Mouse (Mus musculus): ENCODE results near the gene Nmt2.

Nmt2 gene
- long read RNA-seq, experiment 1, full-length matches to known transcripts: 7 of 72 reads
- long read RNA-seq, experiment 1, partial matches to known transcripts: 2 of 72 reads
- long read RNA-seq, experiment 1, other reads (novel, unspliced or antisense): 63 of 72 reads
- long read RNA-seq, experiment 2, partial matches to known transcripts: 0 of 12 reads
- long read RNA-seq, experiment 2, other reads (novel, unspliced or antisense): 9 of 12 reads

DNA sequence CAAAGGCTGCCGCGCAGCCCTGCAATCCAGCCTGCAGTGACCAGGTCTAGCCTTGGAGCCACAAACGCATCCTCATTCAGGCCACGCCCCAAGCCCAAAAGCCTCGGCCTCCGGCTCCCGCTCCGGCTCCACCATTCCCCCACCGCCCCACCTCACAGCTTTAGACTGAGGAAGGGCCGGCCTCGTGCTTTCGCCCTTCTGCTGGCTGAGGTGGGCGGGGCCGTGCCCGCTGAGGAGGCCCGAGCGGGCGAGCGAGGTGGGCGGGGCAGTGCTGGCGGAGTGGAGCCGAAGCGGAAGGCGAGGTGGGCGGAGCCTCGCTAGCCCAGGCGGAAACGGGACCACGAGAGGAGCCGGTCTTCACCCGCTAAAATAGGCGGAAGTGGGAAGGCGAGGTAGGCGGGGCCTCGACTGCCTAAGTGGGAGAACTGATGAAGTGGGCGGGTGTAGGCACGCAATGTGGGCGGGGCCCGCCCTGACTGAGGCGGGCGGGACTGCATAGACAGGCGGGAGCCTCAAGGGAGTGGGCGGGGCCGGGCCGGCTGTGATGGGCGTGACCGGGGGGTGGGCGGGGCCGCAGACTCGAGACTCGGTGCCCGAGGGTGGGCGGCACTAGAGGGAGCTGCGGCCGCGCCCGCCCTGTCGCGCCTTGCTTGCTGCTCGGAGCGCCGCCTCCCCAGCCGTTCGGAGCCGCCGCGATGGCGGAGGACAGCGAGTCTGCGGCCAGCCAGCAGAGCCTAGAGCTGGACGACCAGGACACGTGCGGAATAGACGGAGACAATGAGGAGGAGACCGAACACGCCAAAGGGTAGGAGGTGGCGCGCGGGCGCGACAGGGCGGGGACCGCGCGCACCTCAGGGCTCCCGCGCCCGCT is at the start of gene Nmt2:
Gene Nmt2 (plus strand): TSS at position 611 of the 871 bp plus-strand sequence.
- intact Hi-C loops (cut with DNase I): loop anchor here (5.0 kb wide), 1 partner anchor 167 kb away; no protein-coding TSS in a partner anchor

DNA sequence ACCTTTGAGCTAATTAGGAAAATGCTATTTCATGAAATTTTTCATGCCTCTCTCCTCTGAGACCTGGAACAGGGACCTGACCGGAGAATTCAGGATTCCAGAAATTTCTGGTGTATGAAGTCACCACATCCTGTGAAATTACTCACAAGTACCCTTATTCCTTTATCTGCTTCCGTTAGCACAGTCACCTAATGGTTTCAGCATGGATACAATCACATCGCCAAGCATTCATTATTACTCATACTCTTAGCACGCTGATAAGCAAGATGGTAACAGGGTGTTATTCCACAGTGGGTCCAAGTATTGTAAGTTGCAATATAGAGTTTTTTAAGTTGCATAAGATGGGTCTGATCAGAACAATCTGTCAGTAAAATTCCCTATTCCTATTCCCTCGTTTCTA is 44.8 kb upstream of the Nmt2 start:
- intact Hi-C loops (cut with DNase I): loop anchor here (5.0 to 10.0 kb wide), 2 partner anchors 33 to 86 kb away; no protein-coding TSS in a partner anchor

GRCm38 (mm10) chr2:3244251-3244650 is 39.8 kb upstream of the Nmt2 start:
- intact Hi-C loops (cut with DNase I): no loop called here

DNA sequence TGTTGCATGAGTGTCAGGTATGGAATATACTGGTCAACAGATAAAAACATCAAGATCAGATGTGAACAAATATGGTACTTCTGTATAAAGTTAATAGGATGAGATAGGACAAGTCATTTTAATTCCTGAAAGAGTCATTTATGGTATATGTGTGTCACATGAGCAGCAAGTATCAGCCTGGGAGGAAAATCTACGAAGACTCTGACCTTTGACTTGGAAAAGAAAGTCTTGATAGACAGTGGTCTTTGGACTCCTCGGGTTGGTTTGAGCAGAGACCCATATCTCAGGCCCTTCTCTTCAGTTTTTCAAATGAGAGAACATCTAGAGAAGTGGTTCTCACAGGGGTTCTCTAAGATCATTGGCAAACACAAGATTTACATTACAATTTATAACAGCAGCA is 32.7 kb upstream of the Nmt2 start:
- intact Hi-C loops (cut with DNase I): no loop called here

DNA sequence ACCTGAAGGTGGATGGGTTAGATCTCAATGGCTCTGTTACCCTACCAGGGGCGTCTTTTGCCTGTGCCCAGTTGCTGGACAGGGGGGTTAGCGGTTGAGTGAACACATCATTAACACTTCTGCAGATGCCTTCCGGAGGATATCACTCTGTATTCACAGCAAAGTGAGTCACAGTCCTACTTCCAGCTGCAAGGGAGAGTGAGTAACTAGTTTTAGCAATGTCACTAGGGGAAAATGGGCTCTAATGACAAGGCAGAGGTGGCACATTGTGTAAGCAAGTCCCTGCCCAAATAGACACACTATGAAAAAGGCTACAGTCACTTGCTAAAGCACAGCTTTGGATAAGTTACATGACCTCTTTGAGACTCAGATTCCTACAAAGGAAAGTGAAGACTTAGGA is 17.5 kb upstream of the Nmt2 start:
- intact Hi-C loops (cut with DNase I): no loop called here

GRCm38 (mm10) chr2:3267879-3268278 is 16.1 kb upstream of the Nmt2 start:
- intact Hi-C loops (cut with DNase I): no loop called here

DNA sequence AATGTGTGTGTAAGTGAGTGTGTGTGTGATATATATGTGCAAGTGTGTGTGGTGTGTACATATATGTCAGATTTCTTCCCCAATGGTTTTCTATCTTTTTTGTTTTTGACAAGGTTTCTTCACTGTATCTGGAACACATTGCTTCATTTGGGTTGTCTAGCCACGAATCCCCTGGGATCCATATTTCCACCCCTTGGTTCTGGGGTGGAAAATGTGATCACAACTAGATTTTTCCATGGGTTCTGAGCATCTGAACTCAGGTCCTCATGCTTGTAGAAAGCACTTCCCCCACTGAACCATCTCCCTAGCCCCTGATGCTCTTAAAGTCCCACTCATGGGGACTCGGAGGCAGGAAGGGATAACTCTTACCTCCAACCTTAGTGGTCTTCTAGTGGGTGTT is 10.7 kb upstream of the Nmt2 start:
- intact Hi-C loops (cut with DNase I): loop anchor here (5.0 kb wide), 1 partner anchor 36 kb away; no protein-coding TSS in a partner anchor

- intact Hi-C loops (cut with DNase I): no loop called here
Observed at GRCm38 (mm10) chr2:3276106-3276505, 7.9 kb upstream of the Nmt2 start.

DNA sequence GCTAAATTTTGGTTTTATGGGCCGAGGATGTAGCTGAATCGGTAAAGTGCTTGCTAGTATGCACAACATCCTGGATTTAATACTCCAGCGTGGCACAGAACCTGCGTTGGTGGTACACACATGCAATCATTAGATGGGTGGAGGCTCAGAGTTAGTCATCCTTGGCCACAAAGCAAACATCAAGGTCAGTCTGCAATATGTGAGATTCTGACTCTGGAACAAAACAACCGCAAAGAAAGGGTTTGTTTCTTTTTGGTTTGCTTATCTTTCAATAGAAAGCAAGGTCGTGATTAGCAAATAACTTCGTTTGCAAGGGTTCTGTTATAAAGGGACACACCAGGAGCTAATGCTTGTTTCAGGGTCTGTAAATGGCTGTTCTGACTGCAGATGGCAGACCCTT is 6.5 kb upstream of the Nmt2 start:
- intact Hi-C loops (cut with DNase I): no loop called here

- intact Hi-C loops (cut with DNase I): loop anchor here (5.0 kb wide), 1 partner anchor 164 kb away; no protein-coding TSS in a partner anchor
Observed at GRCm38 (mm10) chr2:3281311-3281710, 2.7 kb upstream of the Nmt2 start.

DNA sequence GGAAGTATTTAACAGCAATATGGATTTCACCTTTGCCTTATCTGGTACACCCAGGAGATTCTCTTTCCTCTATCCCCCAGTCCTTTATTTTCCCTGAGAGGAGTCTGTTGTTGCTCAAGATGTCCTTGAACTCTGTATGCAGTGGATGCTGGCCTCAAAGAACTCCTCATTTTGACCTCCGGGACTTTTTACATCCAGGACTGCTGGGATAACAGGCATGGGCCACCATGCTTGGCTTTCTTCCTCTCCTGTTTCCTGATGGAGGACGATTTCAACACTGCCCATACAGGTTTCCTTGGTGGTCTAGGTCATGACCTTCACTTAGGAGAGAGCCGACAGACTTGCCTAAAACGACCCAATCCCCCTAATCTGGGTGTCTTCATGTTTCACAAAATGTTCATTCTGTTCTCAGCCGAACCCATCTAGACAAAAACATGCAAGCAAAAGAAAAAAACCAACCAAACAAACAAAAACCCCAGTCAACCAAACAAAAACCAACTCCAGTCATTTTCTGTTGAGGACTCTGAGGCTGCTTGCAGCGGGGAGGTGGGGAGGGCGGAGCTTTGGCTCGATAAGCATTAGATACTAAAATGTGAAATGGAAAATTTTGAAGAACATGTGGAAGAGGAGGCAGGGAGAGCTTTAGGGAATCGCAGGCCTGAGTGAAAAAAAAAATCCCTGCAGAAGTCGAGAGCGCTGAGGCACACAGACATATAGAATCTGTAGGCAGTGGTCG is 978 bp upstream of the Nmt2 start:
- intact Hi-C loops (cut with DNase I): loop anchor here (5.0 kb wide), 1 partner anchor 166 kb away; no protein-coding TSS in a partner anchor

DNA sequence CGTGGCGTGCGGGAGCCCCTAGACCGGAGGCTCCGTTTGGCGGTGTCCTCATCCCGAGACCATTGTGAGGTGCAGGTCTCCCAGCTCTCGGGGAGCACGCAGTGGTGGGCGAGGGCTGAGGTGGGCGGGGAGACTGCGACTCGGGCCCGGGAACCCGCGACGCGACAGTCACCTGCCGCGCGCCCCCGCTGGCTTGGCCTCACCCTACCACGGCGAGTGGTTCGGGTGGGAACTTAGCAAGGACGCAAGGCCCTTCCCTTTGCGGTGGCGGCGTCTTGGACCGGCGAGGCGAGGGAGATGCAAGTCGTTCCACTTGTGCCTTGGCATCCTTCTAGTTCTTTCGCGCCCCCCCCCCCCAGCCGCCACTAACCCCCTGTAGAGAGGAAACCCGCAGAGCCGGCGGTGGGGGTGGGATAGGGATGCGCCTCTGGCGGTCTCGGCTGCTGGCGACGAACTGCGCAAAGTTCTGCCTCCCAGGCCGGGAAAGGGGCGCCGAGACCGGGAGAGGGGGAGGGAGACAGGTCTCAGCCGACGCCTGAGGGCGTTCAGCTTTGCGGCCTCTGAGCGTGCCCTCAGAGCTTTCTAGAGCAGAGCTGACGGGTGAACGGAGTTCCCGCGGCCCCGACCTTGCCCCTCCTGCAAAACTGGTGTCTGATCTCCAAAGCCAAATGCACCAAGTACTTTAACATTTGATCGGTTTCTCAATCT is 615 bp downstream of the Nmt2 start:
- intact Hi-C loops (cut with DNase I): loop anchor here (5.0 kb wide), 1 partner anchor 167 kb away; no protein-coding TSS in a partner anchor

- intact Hi-C loops (cut with DNase I): no loop called here
Observed at GRCm38 (mm10) chr2:3285181-3285530, 1.1 kb downstream of the Nmt2 start.

GRCm38 (mm10) chr2:3285709-3286108 is 1.7 kb downstream of the Nmt2 start:
- intact Hi-C loops (cut with DNase I): no loop called here

DNA sequence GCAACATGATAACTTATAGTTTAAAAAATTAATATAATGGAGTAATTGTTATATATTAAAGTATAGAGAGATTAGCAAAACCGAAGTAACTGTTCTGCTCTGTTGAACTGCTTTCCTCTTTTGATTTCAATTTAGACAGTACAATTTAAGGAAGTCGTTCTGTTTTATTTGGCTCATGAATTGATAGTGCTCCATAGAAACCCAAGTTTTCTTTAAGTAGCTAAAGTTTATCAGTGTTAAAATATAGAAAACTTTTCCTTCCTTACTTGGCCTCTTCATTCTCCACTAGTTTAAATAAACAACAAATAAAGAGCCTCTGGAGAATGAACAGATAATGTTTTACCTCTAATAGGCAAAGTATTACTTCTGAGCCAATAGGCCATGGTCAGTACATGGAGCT is 2.2 kb downstream of the Nmt2 start:
- intact Hi-C loops (cut with DNase I): no loop called here

GRCm38 (mm10) chr2:3289581-3289980 is 5.6 kb downstream of the Nmt2 start:
- intact Hi-C loops (cut with DNase I): no loop called here

DNA sequence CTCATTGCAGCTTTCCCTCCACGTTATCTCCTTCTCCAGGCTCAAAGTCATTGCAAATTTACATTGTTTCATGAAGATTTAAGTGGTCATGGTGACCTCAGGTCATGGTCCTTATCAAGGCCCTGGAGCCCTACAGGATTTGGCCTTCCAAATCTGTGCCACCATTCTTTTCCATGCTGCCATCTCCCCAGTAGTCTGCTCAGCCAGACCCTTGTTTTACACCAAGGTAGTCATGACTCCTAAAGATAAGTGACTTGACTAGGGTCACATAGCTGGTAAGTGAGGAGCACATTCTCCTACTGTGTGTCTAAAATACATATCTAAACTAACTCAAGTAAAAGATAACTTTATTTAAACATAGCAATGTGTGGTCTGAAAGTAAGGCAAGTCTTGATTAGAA is 8.2 kb downstream of the Nmt2 start:
- intact Hi-C loops (cut with DNase I): loop anchor here (5.0 kb wide), 1 partner anchor 35 kb away; no protein-coding TSS in a partner anchor

DNA sequence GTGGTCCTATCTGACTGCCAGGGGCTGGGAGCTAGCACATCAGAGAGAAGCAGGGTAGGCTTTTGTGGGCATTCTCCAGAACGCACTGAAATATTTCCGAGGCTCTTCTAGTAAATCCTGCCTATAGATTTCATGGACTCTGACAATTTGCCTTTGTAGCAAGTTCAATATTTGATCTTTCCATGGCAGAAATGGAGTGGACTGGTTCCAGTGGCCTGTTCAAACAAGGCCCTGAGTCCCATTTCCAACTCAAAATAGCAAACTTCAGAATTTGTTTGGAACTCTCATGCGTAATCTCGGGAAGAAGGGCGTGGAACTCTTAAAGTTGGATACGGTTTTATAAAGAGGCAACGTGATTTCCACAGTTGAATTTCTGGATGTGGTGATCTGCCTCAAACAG is 11.8 kb downstream of the Nmt2 start:
- intact Hi-C loops (cut with DNase I): no loop called here

DNA sequence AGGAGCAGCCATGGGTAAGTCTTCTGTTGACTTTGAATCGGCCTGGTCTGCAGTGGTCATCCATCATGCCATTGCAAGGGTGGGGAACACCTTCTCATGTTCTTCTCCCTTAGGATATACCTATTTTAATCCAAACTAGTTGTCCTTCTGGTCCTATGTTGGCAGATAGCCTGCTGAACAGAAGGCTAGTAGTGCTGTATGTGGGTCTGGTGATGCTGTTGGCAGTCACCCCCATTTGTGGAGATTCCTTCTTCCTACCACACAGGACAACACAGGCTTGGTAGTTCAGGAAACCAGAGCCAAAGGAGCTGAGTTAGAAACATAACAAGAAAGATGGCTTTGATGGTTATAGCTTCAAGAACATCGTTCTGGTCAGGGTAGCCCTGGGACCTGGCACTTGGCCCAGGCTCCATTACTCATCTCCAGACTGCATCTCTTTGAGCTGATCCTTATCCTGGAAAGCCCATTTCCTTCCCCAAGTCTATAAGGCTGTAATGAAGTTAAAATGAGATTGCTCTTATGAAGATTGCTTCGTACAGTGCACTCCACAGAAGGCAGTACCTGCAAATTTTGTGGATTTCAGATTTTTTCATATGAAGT is 21.5 kb downstream of the Nmt2 start:
- intact Hi-C loops (cut with DNase I): no loop called here

DNA sequence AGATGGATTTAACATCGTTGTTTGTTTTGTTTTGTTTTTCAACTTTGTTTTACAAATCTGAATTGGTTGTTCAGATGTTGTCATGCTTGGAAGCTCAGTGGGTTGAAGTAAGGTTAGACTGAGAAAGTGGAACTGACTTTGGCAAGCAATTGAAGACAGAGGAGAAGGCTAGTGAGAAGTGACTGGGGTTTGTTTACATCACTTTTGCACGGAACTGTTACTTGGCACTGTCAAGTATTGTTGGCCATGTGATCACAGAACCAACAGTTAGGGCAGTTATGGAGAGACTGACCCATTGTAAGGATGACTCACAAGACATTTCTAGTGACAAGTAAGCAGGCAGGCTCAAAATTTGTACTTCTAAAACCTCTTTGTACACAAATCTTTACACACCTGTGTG is 39.1 kb downstream of the Nmt2 start:
- intact Hi-C loops (cut with DNase I): loop anchor here (10.0 kb wide), 2 partner anchors 88 to 208 kb away; partner anchors contain the start of gene Fam171a1

Data from adrenal gland (tissue).